Mouse (Mus musculus): ENCODE measurements around the gene Ube2a.

Ube2a gene

DNA sequence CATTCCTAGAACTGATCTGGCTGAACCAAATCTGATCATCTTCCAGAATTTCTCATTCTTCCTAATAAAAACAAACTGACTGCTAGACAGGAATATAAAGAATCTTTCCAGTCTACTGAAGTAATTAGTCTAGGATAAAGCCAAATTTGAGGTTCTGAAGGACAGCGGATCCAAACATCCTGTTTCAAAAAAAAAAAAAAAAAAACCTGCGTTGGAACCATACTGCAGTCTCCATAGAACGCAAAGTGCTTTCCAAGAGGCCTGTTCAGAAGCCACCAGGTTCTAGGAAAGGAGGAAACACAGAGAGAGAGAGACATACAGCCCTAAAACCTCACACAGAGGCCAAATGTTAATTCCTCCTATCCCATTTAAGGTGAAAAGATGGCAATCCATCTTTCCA, 28.0 kb downstream of the Ube2a start:
- DNase-seq (ENCODE audit: low read depth) = no peak

DNA sequence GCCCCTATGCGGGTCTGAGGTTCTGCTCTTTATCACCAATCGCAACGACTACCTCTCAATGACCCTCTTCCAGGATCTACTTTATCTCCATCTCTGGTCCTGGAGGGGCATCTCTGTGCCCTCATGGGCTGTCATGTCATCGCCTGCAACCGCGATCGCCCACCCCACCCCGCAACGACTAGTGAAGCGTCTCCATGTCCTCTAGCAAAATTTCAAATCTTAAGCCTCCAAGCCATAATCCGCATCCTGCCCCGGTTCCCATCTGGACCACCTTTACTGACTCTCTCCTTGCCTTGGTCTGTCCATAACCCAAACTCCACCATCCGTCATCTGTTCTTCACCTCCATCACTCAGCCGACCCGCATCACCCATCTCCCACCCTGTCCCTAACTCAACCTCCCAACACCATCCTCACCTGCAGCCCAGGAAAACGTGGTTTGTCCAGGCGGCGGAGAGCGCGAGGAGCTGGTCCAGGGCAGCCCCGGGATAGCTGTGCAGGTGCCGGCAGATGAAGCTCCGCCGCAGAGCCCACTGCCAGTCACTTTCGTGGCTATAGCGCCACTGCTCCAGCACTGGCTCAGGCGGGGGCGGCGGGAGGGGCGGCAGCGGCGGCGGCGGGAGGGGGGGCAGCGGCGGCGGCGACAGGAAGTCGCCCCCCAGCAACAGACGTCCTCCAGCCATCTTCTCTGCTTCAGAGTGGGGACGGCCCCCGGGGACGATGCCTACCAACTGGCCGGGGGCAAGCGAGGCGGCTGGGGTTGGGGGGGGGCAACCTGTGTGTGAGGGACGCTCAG, 28.8 kb downstream of the Ube2a start, which contains the start of gene Nkrf:
Nkrf (minus strand) TSS at position 579 of the 794 bp plus-strand sequence.
- DNase-seq (ENCODE audit: low read depth) = no peak

DNA sequence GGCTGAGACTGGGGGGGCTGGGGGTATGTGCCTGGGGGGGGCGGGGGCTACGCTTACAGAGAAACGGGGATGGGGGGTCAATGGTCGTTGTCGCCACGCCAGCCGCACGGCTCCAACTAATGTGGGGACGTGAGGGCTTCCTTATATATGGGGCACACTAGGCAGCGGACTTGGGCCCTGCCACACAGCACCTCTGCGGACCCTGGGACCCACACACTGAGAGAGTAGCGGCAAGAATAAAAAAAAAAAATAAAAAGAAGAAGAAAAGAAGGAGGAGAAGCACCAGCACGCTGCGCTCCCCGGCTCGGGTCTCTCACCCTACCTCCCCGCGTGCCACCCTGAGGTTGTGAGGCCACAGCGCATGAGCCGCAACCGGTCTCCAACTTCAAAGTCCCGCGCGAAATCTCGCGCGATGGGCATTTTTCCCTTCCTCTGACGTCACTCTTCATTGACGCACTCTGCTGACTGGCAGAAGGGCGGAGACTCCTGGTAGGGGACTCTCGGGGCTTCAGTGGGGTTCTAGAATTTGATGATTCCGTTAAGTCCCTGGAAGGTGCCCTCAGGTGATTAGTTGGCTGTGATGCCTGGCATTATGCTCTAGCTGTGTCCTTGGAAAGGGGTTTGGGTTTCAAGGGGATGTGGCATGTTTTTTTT, 29.5 kb downstream of the Ube2a start:
- DNase-seq (ENCODE audit: low read depth) = peak; percentile 78

DNA sequence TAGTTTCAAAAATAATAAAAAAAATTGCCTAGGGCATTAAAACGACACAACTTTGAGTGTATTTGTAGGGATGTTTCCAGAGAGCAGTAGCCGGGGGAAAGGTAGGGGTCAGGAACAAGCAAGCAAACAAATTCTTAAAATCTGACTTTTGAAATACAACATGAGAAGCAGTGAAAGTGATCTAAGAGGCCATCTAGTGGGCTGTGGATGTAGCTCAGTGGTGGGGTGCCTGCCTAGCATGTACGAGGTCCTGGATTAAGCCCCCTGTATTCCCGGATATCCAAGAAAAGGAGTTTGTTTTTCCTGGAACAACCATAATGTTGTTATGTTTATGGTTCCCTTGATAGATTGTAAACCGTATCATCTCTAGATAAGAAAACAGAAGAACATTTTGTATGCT, 32.8 kb downstream of the Ube2a start:
- no peak for DNase-seq (ENCODE audit: low read depth)

DNA sequence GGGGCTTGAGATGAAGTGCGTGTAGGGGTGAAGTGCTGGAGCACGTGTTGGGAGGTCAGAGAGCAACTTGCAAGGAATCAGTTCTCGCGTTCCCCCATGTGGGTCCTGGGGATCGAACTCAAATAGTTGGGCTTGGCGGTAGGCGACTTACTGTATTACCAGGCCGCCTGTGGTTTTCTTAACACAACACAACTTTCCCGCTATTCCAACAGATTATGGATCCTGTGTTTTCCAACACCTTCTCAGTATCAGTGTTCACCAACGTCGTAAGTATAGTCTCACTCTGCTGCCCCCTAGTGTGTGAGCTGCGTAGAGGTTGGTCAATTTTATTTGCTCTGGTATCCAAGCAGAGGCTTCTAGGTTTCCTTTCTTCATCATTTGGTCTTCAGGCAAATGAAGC, 37.6 kb downstream of the Ube2a start:
- peak; percentile 30 for DNase-seq (ENCODE audit: low read depth)

DNA sequence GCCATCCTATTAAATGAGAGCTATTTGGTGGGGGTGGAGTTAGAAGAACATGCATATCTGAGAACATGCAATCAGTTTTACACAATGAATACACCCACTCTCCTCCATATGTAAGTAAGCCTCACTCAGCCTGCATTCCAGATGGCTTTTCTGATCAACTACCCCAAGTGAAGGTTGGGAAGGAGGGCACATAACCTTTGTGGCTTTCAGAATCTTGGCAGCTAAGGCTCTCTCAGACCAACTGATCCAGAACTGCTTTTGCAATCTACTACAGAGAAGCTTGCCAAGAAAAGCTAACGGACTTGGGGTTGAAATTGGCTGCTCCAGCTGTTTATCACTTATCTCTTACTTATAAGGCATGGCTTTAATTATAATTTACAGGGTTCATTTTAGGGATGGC, 44.0 kb downstream of the Ube2a start:
- no peak for DNase-seq (ENCODE audit: low read depth)

DNA sequence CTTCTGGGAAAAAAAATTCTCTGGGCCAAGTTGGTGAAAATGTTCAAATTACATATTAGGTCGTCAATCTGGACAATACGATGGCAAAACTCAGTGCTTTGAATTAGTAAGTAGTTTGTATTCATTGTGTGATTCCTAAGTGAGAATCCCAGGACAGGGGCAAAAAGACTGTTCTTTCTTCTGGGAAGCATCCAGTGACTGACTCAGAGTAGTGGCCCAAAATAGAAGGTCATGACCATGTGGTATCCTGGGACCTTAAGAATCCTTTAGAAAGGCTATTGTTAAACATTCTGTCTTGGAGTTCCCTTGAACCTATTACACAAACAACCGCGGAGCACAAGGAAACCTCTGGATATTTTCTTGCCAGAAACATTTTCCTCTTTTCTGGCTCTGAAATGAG, 47.6 kb downstream of the Ube2a start:
- no peak for DNase-seq (ENCODE audit: low read depth)

DNA sequence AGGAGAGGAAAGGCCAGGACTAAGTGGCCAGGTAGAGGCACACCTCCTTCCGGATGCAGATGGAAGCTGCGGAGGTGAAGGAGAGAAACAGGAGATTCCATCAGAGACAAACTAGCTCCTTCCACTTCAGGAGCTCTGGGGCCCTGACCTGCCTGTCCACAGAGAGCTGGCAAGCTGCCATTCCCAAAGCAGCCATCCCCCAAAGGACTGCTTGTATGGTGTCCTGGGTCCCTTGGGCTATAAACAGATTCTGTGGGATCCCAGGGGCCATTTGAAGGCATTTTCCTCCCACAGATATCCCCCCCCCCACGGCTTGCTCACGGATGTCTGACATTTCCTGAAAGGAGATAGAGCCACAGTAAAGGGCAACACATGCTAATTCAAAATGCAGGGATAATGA, 55.1 kb downstream of the Ube2a start:
- no peak for DNase-seq (ENCODE audit: low read depth)

DNA sequence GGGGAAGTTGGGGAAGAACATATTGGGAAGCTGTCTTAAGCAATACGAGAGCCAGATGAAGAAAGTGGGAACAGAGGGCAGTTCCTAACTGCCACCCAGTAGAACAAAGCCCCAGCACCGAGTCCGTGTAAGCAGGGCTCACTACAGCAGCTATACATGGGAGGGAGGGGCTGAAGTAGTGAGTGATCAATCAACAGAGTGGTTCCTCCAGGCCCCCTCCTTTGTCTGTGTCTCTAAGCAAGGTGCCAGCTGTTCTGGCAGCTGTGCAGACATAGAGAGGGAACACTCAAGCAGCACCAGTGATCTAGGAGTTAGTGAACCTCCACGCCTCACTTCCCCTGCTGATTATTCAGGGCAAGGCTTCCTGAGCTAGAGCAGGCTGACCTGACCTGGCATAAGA, 56.0 kb downstream of the Ube2a start:
- no peak for DNase-seq (ENCODE audit: low read depth)

DNA sequence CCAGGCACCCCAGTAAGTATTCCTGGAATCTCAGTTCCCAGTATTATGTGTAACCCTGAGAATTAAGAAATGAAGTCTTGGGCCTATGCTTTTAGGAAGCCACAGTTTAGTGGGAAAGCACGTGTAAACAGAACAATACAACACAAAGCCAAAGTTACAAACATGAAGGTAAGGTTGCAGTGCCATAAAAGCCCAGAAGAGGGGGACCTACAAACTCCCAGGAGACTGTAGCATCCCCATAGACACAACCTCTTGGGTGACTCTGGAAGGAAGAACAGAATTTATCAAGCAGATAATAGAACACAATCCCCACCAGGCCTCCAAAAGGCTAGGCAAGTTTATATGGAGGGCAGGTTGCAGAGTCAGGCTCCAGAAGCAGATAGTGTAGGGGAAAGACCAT, 56.9 kb downstream of the Ube2a start:
- no peak for DNase-seq (ENCODE audit: low read depth)
